Mouse (Mus musculus) mature B cell (primary cell): ENCODE data around the gene Fmod.

ENCODE experiments used
- in situ Hi-C: fragments of 300-500 bp; cut with MboI; formaldehyde crosslinking; loops from 2 replicates; pipeline ENCODE4 v1.14.3; 2019

The Fmod gene

DNA sequence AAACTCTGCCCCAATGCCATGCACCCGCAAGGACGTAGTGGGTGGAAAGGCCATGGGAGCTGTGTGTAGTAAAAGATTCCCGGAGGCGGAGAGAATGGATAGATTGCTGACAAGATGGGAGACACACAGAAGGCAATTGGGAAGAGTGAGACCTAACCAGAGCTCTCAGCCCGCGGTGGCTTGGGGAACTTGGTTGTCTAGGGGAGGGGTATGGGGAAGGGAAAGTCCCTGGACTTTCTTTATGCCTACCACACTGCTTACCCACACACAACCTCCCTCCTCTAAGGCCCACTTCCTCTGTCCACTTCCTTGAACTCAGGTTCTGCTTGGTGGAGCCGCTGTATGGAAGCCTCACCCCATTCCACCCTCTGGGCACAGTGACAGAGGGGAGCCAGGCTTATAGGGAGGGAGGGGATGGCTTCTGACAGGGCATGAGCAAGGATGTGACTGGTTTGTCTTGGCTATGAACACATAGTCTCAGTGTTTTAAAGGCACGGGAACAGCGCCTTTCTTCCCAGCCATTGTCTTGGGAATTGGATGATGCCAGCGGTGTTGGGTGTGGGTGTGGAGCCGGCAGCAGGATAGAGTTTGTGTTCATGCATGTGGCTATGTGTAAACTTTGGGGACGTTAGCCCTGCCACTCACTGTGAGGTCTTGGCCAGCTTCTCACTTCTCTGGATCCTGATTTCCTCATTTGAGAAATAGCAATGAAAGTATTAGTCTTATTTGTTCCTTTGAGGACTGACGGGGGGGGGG lies 56.9 kb downstream of the Fmod start:
- in situ Hi-C loops, result loop anchor here (25.0 kb wide), 1 partner anchor 1057 kb away; the partner anchor contains the start of genes Mdm4 and Pik3c2b

DNA sequence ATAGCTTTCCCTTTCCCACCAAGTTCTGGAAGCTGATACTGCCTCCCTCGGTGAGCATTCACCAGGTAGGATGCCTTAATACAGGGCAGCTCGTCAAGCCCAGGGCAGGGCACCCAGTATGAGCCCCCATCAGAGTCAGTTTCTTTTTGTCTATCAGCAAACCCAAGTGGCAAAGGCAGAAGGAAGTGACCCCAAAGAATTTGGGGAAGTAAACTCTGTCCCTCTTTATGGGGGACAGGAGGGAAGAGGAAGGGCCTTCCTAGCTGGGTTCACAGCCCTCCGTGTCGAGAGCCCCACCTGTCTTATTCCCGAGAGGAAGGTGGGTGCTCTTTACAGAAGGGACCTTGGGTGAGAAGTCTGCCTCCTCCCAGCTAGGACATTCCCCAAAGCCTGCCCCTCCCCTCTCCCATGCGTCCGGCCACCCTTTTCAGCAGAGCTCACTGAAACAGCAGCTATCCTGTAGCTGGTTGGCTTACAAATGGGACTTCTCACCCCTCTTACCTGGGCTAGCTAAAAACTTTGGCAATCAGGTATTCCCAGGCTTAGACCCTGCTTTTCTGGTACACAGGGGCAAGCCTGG lies 58.1 kb downstream of the Fmod start:
- in situ Hi-C loops, result loop anchor here (25.0 kb wide), 1 partner anchor 1058 kb away; the partner anchor contains the start of genes Mdm4 and Pik3c2b

DNA sequence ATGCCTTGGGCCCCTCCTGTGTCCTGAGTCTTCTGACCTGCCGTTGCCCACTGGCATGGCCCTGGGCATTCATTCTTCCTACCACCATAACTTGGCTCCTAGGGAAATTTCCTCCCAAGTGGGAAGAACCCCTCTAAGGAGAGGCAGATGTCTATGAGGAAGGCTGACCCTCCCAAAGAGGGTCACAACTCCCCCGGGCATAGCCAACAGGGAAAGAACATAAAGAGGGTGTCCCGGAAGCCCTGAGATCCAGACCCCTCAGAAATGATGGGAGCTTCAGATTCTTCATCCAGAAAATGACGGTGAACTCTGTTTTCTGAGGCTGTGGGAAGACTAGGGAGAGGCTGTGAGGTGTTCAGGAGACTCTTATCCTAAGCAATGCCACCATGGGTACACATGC lies 58.7 kb downstream of the Fmod start:
- in situ Hi-C loops, result loop anchor here (25.0 kb wide), 1 partner anchor 1058 kb away; the partner anchor contains the start of genes Mdm4 and Pik3c2b

DNA sequence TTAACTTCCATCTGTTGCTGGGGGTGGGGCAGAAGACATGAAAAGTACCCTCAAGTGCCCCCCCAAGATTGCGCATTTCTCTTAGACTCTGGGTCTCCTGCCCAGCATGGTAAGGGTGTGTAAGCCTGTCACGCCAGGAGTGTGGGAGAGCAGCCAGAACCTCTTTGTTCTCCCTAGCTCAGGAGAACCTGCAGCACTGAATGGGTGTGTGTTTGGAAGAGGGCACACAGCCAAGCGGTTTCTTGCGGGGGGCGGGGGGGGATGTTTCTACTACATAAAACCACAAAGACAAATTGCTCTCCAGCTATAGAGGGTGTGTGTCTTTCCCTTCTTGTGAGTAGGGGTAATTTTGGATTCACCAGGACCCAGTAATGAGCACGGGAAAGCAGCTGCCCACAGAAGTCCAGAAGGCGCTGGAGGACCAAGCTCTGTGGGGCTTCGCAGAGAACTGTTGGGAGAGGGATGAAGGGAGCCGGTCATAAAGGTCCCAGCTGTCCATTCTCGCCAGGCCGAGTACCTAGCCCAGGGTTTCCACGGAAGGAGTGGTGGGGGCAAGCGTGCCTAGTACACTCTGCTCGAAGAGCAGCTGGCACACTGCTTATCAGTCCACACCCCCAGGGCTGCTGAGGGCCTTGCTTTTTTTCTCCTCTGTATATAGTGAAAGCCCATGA lies 59.3 kb downstream of the Fmod start:
- in situ Hi-C loops, result loop anchor here (25.0 kb wide), 1 partner anchor 1059 kb away; the partner anchor contains the start of genes Mdm4 and Pik3c2b

DNA sequence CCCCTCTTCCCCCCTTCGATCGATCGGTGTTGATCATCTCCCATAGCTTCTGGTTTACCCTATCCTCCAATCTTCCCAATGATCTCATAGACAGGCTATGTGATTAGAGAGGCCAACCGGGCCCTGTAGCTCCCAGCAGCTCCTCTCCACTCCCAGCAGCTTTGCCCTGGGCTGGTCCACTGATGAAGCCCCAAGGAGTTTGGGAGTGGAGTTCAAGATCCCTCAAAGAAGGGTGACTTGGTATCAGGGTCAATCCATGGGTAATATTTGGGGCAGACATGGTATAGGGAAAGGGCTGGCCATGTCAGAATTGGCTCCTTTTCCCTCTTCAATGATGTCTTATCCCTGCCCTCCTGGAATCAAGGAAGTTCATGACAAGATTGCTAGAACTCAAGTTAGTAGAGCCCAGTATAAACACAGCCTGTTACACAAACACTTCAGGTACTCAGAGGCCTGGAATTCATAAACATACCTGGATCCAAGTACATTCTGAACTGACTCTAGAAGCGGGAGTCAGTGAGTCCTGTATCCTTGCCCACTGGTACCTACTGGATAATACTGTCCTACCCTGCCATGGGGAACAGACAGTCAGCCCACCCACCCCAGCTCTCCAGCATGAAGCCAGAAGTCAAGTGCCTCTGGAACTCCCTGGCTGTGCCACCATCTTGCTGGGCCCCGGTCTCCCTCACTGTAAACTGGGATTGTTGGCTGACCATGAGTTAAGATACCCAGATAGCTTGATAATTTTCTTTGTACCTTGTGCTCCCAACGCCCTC lies 60.2 kb downstream of the Fmod start:
- in situ Hi-C loops, result loop anchor here (25.0 kb wide), 1 partner anchor 1060 kb away; the partner anchor contains the start of genes Mdm4 and Pik3c2b
